Mouse (Mus musculus) ES-E14 (cell line): ENCODE data around the gene Tulp3.

Experiments
- CHD2 ChIP-seq: IDR thresholded peaks from 2 replicates; pipeline ENCODE4 v1.6.1; 2014; ENCODE audit warnings: mild to moderate bottlenecking, low read depth, low read length, inconsistent platforms
- HCFC1 ChIP-seq: IDR thresholded peaks from 2 replicates; pipeline ENCODE4 v1.6.1; 2012; ENCODE audit warnings: low read length, inconsistent platforms, borderline replicate concordance; ENCODE audit not compliant: insufficient read depth
- MAFK ChIP-seq: IDR thresholded peaks from 2 replicates; pipeline ENCODE4 v1.6.1; 2014; ENCODE audit warnings: mild to moderate bottlenecking, low read depth, low read length, inconsistent platforms; ENCODE audit not compliant: insufficient read depth
- ZC3H11A ChIP-seq: IDR thresholded peaks from 2 replicates; pipeline ENCODE4 v1.6.1; 2012; ENCODE audit warnings: low read depth, mild to moderate bottlenecking, inconsistent platforms, low read length, borderline replicate concordance
- ZNF384 ChIP-seq: IDR thresholded peaks from 2 replicates; pipeline ENCODE4 v1.6.1; 2012; ENCODE audit warnings: low read depth, low read length, inconsistent platforms

DNA sequence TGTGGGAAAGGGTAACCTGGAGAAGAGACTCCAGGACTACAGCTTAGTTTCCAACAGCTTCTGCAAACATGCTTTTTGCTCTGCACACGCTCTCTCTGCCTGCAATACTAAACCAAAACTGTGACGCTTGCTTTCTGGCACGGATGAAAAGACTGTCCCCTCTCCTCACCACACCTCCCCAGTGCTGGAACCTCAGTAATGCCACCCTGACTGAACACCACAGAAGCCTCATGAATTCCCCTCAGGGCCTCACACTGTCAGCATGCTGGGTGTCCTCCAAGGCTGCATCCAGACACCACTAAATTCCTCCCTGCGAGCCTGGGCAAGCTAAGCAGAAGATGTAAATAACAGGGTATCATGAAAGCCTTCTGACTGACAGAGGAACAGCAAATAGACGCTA, 16.8 kb downstream of the Tulp3 start:
- no peak for TF ChIP-seq ZC3H11A
- TF ChIP-seq HCFC1, result no peak
- TF ChIP-seq ZNF384, result no peak
- TF ChIP-seq MAFK, result no peak
- TF ChIP-seq CHD2, result no peak
